Mouse (Mus musculus) WW6 (cell line): ENCODE data around the gene Slc22a3.

ENCODE experiments used
- DNase-seq: peaks from one replicate; pipeline ENCODE4 v3.0.0-alpha.2; 2013; ENCODE audit warnings: low read depth, low spot score

The Slc22a3 gene

DNA sequence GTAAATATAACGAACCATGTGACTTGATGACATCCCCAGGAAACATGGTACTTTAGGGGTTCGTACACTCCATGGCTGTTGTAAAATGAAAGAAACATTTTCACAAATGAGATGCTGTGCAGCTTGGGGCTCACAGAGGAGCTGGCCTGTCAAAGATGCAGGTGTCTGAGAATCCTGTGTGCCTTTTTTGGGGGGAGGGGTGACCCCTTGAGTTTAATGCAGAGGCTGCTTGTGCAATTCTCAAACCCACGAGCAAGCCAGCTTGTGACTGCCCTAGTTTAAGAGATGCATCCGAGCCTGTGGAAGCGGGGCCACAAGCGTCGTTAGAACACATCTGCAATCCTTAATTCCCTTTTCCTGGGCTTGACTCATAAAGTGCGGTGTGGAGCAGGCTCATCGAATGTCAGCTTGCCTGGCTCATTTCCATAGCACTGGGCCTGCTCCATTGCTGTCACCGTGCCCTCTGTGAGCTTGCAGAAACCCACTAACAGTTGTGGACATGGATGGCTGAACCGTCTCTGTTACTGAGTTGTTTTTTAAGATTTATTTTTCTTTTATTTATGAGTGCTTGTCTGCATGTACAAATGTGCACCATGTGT, 98.1 kb downstream of the Slc22a3 start:
- no peak for DNase-seq

DNA sequence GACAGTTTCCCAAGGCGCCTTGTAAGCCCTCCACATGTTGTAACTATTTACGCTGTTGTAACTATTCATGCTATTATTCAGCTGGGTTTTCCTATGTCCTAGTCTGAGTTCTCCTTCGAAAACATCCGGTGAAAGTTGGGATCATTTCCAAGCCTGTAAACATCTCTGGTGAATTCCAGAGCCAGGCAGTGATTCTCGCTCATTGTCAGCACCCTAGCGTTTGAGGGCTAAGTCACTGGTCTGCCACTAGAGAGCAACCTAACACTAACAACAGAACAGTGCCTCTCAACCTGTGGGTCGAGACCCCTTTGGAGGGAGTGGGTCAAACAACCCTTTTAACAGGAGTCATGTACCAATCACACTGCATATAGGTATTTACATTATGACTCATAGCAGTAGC, 104.1 kb downstream of the Slc22a3 start:
- no peak for DNase-seq

- no peak for DNase-seq
Measured at GRCm38 (mm10) chr17:12396163-12396677, 111.3 kb downstream of the Slc22a3 start.

GRCm38 (mm10) chr17:12388239-12388638, 119.3 kb downstream of the Slc22a3 start:
- DNase-seq = no peak

DNA sequence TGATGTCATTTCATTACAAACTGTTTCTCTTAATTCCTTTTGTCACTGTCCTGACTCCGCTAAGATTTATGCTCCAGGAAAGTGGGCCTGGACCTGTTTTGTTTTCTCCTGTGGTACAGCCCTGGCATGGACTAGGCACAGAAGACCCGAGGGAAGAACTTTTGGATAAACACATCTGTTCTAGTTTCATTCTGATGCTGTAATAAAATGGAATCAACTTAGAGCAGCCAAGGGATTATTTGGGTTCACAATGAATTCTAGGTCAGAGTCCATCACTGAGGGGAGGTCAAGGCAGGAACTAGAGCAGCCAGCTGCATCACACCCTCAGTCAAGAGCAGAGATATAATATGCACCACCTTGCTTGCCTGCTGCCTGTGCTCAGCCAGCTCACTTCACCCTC, 119.7 kb downstream of the Slc22a3 start:
- DNase-seq = no peak

DNA sequence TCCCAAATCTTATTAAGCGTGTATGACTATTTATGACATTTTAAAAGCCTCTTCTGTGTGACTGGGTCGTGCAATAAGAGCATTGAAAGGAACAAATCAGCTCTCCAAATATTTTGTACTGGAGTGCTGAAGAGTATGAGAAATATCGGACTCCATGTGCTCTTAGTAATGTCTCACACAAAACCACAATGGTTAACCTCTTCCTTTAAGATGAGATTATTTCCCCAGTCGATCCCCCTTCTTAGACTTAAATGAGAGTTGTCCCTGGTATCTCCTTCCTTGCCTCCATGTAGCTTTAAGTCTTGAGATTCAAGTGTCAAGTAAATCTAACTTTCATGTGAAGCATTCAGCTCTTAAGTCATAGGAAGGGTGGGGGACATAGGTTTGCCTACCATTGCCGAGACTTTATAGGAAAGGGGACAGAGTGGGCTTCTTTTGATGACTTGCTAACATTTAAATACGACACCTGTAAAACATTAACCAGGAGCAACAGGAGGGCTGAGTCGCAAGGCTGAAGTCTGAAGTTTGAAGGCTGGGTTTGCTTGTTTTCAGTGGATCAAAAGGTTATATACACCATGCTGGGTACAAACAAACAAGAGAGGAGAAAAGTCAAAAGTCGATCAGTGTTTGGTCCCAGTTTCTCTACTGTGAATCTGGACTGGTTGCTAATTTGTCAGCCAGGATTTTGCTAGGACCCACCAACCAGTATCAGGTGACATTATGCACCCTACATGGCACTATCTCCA, 122.3 kb downstream of the Slc22a3 start:
- DNase-seq = no peak

DNA sequence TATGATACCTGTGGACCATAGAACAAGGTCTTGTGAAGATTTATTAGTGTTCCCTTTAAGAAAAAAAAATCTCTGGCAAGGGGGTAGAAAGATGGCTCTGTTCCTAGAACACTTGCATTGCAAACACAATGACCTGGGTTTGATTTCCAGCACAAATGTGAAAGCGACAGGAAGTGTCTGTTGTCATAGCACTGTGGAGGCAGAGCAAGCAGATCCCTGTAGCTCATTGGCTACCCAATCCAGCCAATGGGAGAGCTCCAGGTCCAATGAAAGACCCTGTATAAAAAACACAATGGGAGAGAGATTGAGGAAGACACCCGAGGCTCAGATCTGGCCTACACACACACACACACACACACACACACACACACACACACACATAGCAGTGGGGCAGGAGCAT, 125.0 kb downstream of the Slc22a3 start:
- no peak for DNase-seq

- DNase-seq = no peak
Measured at GRCm38 (mm10) chr17:12381579-12381978, 125.9 kb downstream of the Slc22a3 start.

- DNase-seq = no peak
Measured at GRCm38 (mm10) chr17:12380287-12380686, 127.2 kb downstream of the Slc22a3 start.

GRCm38 (mm10) chr17:12377981-12378705, 129.4 kb downstream of the Slc22a3 start, which contains the start of gene Plg:
Gene Plg, plus strand, starts transcription at chr17:12378608.
- no peak for DNase-seq

DNA sequence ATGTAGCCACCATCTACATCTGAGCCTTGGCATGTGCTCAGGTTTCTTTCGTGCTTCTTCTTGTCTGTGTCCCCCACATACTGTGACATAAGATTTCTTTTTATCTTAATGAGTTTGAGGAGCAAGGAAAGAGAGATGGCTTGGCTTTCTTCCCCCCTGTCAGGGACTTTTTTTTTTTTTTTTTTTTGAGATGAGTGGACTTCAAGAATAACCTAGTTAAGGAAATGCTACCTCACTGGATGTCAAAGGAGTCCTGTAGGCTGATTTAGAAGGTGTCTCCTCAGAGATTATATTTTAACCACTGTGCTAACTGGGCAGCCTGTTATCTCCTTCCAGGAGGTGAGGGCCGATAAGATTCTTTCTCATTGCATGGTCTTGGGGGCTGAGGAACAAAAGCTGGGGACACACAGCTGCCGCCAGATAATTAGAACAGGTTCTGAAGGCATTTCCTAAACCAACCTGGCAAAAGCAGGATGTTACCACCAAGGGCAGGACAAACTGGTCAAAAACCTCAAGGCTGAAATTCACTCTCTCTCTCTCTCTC, 133.8 kb downstream of the Slc22a3 start:
- no peak for DNase-seq

GRCm38 (mm10) chr17:12372021-12372420, 135.5 kb downstream of the Slc22a3 start:
- peak; percentile 46 for DNase-seq

DNA sequence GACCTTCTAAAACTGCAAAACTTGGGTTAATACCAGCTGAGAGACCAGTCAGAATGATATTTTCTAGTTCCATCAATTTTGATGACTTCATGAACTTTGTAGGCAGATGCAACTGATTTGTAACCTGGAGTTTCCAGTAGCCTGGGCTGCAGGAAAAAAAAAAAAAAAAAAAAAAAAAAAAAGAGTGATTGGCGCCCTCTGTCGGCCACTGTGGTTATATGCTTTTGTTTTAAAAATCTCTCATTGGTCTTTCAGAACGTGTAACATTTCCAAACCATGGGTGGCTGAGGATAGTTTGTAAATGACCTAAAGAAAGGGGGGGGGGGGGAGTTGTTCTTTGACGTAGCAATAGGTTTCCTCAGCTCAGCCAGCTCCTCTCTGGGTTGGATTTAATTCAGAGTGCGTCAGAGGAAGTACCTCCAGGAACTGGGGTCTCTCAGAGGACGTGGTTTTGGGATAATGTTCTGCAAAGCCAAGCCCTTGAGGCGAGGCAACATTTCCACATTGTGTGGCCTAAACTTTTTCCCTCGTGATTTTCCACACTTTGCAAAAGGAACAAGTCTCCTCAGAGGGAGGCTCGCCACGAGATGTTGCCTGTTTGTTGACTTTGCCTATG, 136.1 kb downstream of the Slc22a3 start:
- DNase-seq = no peak

GRCm38 (mm10) chr17:12370289-12370688, 137.2 kb downstream of the Slc22a3 start:
- no peak for DNase-seq

GRCm38 (mm10) chr17:12369393-12369792, 138.1 kb downstream of the Slc22a3 start:
- no peak for DNase-seq
